In the genomic region with DNA sequence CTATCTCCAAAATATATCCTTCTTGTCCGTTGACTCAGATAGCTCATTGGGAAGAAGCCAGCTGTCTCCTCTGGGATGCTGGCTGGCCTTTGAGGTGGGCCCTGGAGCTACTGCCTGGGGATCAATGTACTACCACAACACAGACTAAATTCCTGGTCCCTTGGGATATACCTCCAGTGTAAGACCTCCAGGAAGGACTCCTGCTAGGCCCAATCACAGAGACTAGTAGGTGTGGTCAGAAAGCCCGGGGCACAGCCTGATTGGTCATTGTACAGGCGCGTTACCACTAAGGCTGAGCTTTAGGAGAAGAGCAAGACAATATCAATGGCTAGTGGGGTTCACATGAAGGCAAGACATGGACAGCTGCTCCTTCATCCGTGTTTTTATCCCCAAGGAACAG, we compare ENCODE assay signal across 34 mouse cellular contexts. TPM values are rescaled to one million over a fixed set of nuclear protein-coding genes. Genes with fewer than 3 reads are reported as not detected.
DNase-seq lines count a peak whose midpoint lies in the region; ATAC-seq and TF ChIP-seq lines count a peak whose summit lies in the region.
"Had no signal": no experiment of that assay in that cellular context is flagged by ENCODE, and none has a peak within 500 bp of the region (broad histone marks: within the 10 kb centered on the region; RNA-seq: fewer than 3 reads in every experiment).

No protein-coding gene starts in this region.

- H3K36me3 ChIP-seq in midbrain, postnatal 0 days (ENCODE audit: insufficient read depth, low read length): no peaks in the 10 kb centered on the region
- H3K36me3 ChIP-seq in forebrain, embryonic 12.5 days (replicated peaks): no peaks in the 10 kb centered on the region
- H3K36me3 ChIP-seq: embryonic facial prominence, embryonic 13.5 days; embryonic facial prominence, embryonic 15.5 days; forebrain, embryonic 15.5 days had no signal

- H3K27me3 ChIP-seq in midbrain, postnatal 0 days (ENCODE audit: insufficient read depth, low read length): no peaks in the 10 kb centered on the region
- no peaks in the 10 kb centered on the region for H3K27me3 ChIP-seq in forebrain, embryonic 12.5 days
- H3K27me3 ChIP-seq: CH12.LX; embryonic facial prominence, embryonic 13.5 days; embryonic facial prominence, embryonic 15.5 days; forebrain, embryonic 13.5 days; forebrain, embryonic 15.5 days; Patski had no signal

- intact Hi-C loops in heart, postnatal 36 days (cut with DNase I): no loop called here

- H3K4me2 ChIP-seq in midbrain, postnatal 0 days (ENCODE audit: low read depth, low read length, poor library complexity, severe bottlenecking): no peak overlapping the region
- H3K4me2 ChIP-seq in forebrain, embryonic 12.5 days: no peak overlapping the region
- H3K4me2 ChIP-seq: embryonic facial prominence, embryonic 13.5 days; embryonic facial prominence, embryonic 15.5 days; forebrain, embryonic 13.5 days; forebrain, embryonic 15.5 days had no signal

- H3K4me3 ChIP-seq in midbrain, postnatal 0 days (ENCODE audit: low read depth, low read length): no peak overlapping the region
- H3K4me3 ChIP-seq in forebrain, embryonic 12.5 days (replicated peaks): no peak overlapping the region
- H3K4me3 ChIP-seq: embryonic facial prominence, embryonic 13.5 days; embryonic facial prominence, embryonic 15.5 days; erythroblast, embryonic 14.5 days; forebrain, embryonic 10.5 days; forebrain, embryonic 13.5 days; forebrain, embryonic 15.5 days had no signal

- no peaks in the 10 kb centered on the region for H3K9me3 ChIP-seq in midbrain, postnatal 0 days (ENCODE audit: low read length)
- no peaks in the 10 kb centered on the region for H3K9me3 ChIP-seq in forebrain, embryonic 12.5 days
- H3K9me3 ChIP-seq: embryonic facial prominence, embryonic 13.5 days; embryonic facial prominence, embryonic 15.5 days; forebrain, embryonic 10.5 days; forebrain, embryonic 13.5 days; forebrain, embryonic 15.5 days; G1E had no signal

- ATAC-seq in midbrain, postnatal 0 days (ENCODE audit: low FRiP score): no peak
- no peak for ATAC-seq in forebrain, embryonic 12.5 days (ENCODE audit: low FRiP score)
- ATAC-seq: activated CD4-positive, CD25-positive, alpha-beta regulatory T cell, adult 4 months; CD4-positive, CD25-positive, alpha-beta regulatory T cell, adult 4 months; forebrain, embryonic 13.5 days; forebrain, embryonic 15.5 days; forebrain, postnatal 0 days; Patski had no signal

- no peak for TF ChIP-seq CTCF in midbrain, postnatal 0 days (IDR thresholded peaks at IDR 0.05)

- WGBS in midbrain, postnatal 0 days: 59% methylated on average over 5 of the region's 5 CpGs
- WGBS in forebrain, embryonic 12.5 days: 71% methylated on average over 5 of the region's 5 CpGs

- no peak overlapping the region for H3K9ac ChIP-seq in midbrain, postnatal 0 days (replicated peaks; ENCODE audit: low read length, poor library complexity, severe bottlenecking)
- no peak overlapping the region for H3K9ac ChIP-seq in forebrain, embryonic 12.5 days
- H3K9ac ChIP-seq: embryonic facial prominence, embryonic 13.5 days; embryonic facial prominence, embryonic 15.5 days; forebrain, embryonic 13.5 days; forebrain, embryonic 15.5 days; forebrain, postnatal 0 days had no signal

- no peak overlapping the region for H3K27ac ChIP-seq in midbrain, postnatal 0 days (ENCODE audit: low read depth, low read length)
- no peak overlapping the region for H3K27ac ChIP-seq in forebrain, embryonic 12.5 days
- H3K27ac ChIP-seq: embryonic facial prominence, embryonic 13.5 days; embryonic facial prominence, embryonic 15.5 days; forebrain, embryonic 10.5 days; forebrain, embryonic 13.5 days; forebrain, embryonic 15.5 days had no signal

- no peaks in the 10 kb centered on the region for H3K4me1 ChIP-seq in midbrain, postnatal 0 days (ENCODE audit: insufficient read depth, low read length)
- no peaks in the 10 kb centered on the region for H3K4me1 ChIP-seq in forebrain, embryonic 12.5 days
- H3K4me1 ChIP-seq: embryonic facial prominence, embryonic 15.5 days; forebrain, embryonic 10.5 days; forebrain, embryonic 13.5 days; forebrain, embryonic 15.5 days had no signal

- peak; percentile 64 for DNase-seq in heart, adult 11 months
- DNase-seq in heart, postnatal 36 days: no peak
- DNase-seq in R1 (ENCODE audit: low read depth, low spot score) (peak; percentile 84), ZHBTc4 (ENCODE audit: low read depth, low spot score) (peak; percentile 57)
- no peak for DNase-seq in midbrain, postnatal 0 days (ENCODE audit: low spot score)
- no peak for DNase-seq in adrenal gland, postnatal 36 days
- DNase-seq: adrenal gland, adult 8-10 months; adrenal gland, postnatal 14 days; B cell, adult 2 months; cerebellum, adult 11 months; cerebellum, adult 18-20 months; cerebellum, adult 8-10 months; cerebellum, adult 9-11 months; cerebellum, postnatal 14 days; cerebellum, postnatal 36 days; embryo, embryonic 11 days; forebrain, postnatal 0 days had no signal

RNA-seq across cellular contexts. Expression of a gene that starts 11.2 kb away (rescaled TPM):
- 10 to 100 TPM; 36.1 to 42.9 TPM for total RNA-seq in heart, postnatal 36 days (2021)
- total RNA-seq in midbrain, postnatal 0 days (2014; rRNA removed): 9.4 and 14.2 TPM in 2 replicates
- polyA plus RNA-seq in midbrain, postnatal 0 days (2015; fragmentation: Nextera tagmentation; extraction: Ambion mirVana): 11.3 and 11.8 TPM in 2 replicates
- polyA plus RNA-seq in forebrain, embryonic 12.5 days (2016; fragmentation: Nextera tagmentation; extraction: Ambion mirVana): 16.8 and 17.5 TPM in 2 replicates
- total RNA-seq in adrenal gland, postnatal 36 days (2021): 10 to 100 TPM; 31.2 to 32.9 TPM

RNA-seq across cellular contexts. Expression of a gene that starts 57.6 kb away (rescaled TPM):
- total RNA-seq in heart, postnatal 36 days (2021): not detected
- total RNA-seq in midbrain, postnatal 0 days (2014; rRNA removed): not detected in 2 replicates
- not detected in 2 replicates for polyA plus RNA-seq in midbrain, postnatal 0 days (2015; fragmentation: Nextera tagmentation; extraction: Ambion mirVana)
- polyA plus RNA-seq in forebrain, embryonic 12.5 days (2016; fragmentation: Nextera tagmentation; extraction: Ambion mirVana): not detected in 2 replicates
- total RNA-seq in adrenal gland, postnatal 36 days (2021): not detected
- total RNA-seq: adrenal gland, adult 18-20 months; adrenal gland, postnatal 14 days; adrenal gland, postnatal 4 days; CH12.LX; common myeloid progenitor, adult 5-6 weeks; forebrain, postnatal 0 days; G1E had no signal
- polyA plus RNA-seq: activated CD4-positive, CD25-positive, alpha-beta regulatory T cell, adult 4 months; brain, embryonic 14.5 days; CD4-positive, CD25-positive, alpha-beta regulatory T cell, adult 4 months; embryonic facial prominence, embryonic 11.5 days; embryonic facial prominence, embryonic 13.5 days; embryonic facial prominence, embryonic 15.5 days; erythroblast, embryonic 14.5 days; forebrain, embryonic 10.5 days; forebrain, embryonic 13.5 days; forebrain, embryonic 15.5 days; forebrain, postnatal 0 days; G1E had no signal

Comparison
In these comparisons a context has a peak if more than half of its experiments do, and no peak if none do; other contexts are left out.
1. DNase-seq: peak in heart, adult 11 months (single experiment), R1 (single experiment) and ZHBTc4 (single experiment); none in heart, postnatal 36 days (0 of 2), midbrain, postnatal 0 days (single experiment) and adrenal gland, postnatal 36 days (0 of 2).